Mouse (Mus musculus): ENCODE measurements around the gene Tymp. TPM values are rescaled to one million over a fixed set of nuclear protein-coding genes. Genes with fewer than 3 reads are reported as not detected.

The Tymp gene
- polyA plus RNA-seq, 2 experiments from 2014 or later: 0.61 to 0.74 TPM

- no peak for ATAC-seq
Measured at GRCm38 (mm10) chr15:89323656-89324055, 53.2 kb downstream of the Tymp start.

GRCm38 (mm10) chr15:89322670-89323522 is 53.9 kb downstream of the Tymp start, which contains the start of gene Adm2:
TSS of gene Adm2 (plus strand) at chr15:89322720.
- ATAC-seq: no peak

Other genes starting within 250 kb of the Tymp start
- 10 to 100 TPM; 14.3 to 16.1 TPM for gene Hdac10, start 248.3 kb downstream of the Tymp start, polyA plus RNA-seq (2017; shearing (Covaris generic))
- 1 to 10 TPM; 1.1 to 2.1 TPM for gene Mapk12, start 236.3 kb downstream of the Tymp start, polyA plus RNA-seq (2017; shearing (Covaris generic))
- 10 to 100 TPM; 21.2 to 22.5 TPM for gene Mapk11, start 227.4 kb downstream of the Tymp start, polyA plus RNA-seq (2017; shearing (Covaris generic))
- 1 to 10 TPM; 1.0 to 2.1 TPM for gene Plxnb2, start 196.3 kb downstream of the Tymp start, polyA plus RNA-seq (2017; shearing (Covaris generic))
- 1 to 10 TPM; 7.7 to 8.4 TPM for gene Dennd6b, start 180.5 kb downstream of the Tymp start, polyA plus RNA-seq (2017; shearing (Covaris generic))
- gene Ppp6r2, start 165.5 kb downstream of the Tymp start, polyA plus RNA-seq (2017; shearing (Covaris generic)): 10 to 100 TPM; 20.8 to 25.1 TPM
- gene Sbf1, start 61.7 kb downstream of the Tymp start, polyA plus RNA-seq (2017; shearing (Covaris generic)): 100 to 1,000 TPM in 1 of 2 experiments, 10 to 100 TPM in 1; 80.4 to 102 TPM
- not detected for gene Adm2, start 54.3 kb downstream of the Tymp start, polyA plus RNA-seq (2017; shearing (Covaris generic))
- not detected for gene Miox, start 42.6 kb downstream of the Tymp start, polyA plus RNA-seq (2017; shearing (Covaris generic))
- 10 to 100 TPM; 20.8 to 38.6 TPM for gene Lmf2, start 21.4 kb downstream of the Tymp start, polyA plus RNA-seq (2017; shearing (Covaris generic))
- 100 to 1,000 TPM; 141 to 171 TPM for gene Ncaph2, start 21.3 kb downstream of the Tymp start, polyA plus RNA-seq (2017; shearing (Covaris generic))
- gene Sco2, start 3.2 kb downstream of the Tymp start, polyA plus RNA-seq (2017; shearing (Covaris generic)): 1 to 10 TPM; 2.1 to 4.9 TPM
- 1 to 10 TPM; 1.2 to 1.9 TPM for gene Odf3b, start 2.2 kb upstream of the Tymp start, polyA plus RNA-seq (2017; shearing (Covaris generic))
- gene Klhdc7b, start 7.9 kb upstream of the Tymp start, polyA plus RNA-seq (2017; shearing (Covaris generic)): under 1 TPM in 1 of 2 experiments, not detected in 1; 0.23 TPM
- not detected for gene Syce3, start 33.5 kb upstream of the Tymp start, polyA plus RNA-seq (2017; shearing (Covaris generic))
- gene Cpt1b, start 48.8 kb upstream of the Tymp start, polyA plus RNA-seq (2017; shearing (Covaris generic)): under 1 TPM; 0.26 to 0.57 TPM
- 1 to 10 TPM; 4.1 to 5.8 TPM for gene C730034F03Rik, start 52.5 kb upstream of the Tymp start, polyA plus RNA-seq (2017; shearing (Covaris generic))
- not detected for gene Gm44502, start 52.7 kb upstream of the Tymp start, polyA plus RNA-seq (2017; shearing (Covaris generic))
- 10 to 100 TPM; 50.7 to 55.4 TPM for gene Chkb, start 52.9 kb upstream of the Tymp start, polyA plus RNA-seq (2017; shearing (Covaris generic))
- gene Mapk8ip2, start 76.9 kb upstream of the Tymp start, polyA plus RNA-seq (2017; shearing (Covaris generic)): under 1 TPM in 1 of 2 experiments, not detected in 1; 0.34 TPM
- gene Arsa, start 100.4 kb upstream of the Tymp start, polyA plus RNA-seq (2017; shearing (Covaris generic)): 1 to 10 TPM; 6.8 to 8.6 TPM
- gene Shank3, start 122.6 kb upstream of the Tymp start, polyA plus RNA-seq (2017; shearing (Covaris generic)): not detected
- not detected for gene Acr, start 191.3 kb upstream of the Tymp start, polyA plus RNA-seq (2017; shearing (Covaris generic))
- 1 to 10 TPM in 1 of 2 experiments, under 1 TPM in 1; 0.88 to 2.6 TPM for gene Rabl2, start 214.9 kb upstream of the Tymp start, polyA plus RNA-seq (2017; shearing (Covaris generic))

Measured in activated CD4-positive, CD25-positive, alpha-beta regulatory T cell, adult 4 months (primary cell).